In genomic region chr19:42454006-42454405, GRCm38 (mm10) we compare ENCODE assay signal across 21 mouse cellular contexts. TPM values are rescaled to one million over a fixed set of nuclear protein-coding genes. Genes with fewer than 3 reads are reported as not detected.
DNase-seq lines count a peak whose midpoint lies in the region; ATAC-seq and TF ChIP-seq lines count a peak whose summit lies in the region.
"Had no signal": no experiment of that assay in that cellular context is flagged by ENCODE, and none has a peak within 500 bp of the region (broad histone marks: within the 10 kb centered on the region; RNA-seq: fewer than 3 reads in every experiment).

No protein-coding gene starts in this region.

- no peaks in the 10 kb centered on the region for H3K36me3 ChIP-seq in kidney, adult 2 months (ENCODE audit: control insufficient read depth, insufficient read depth, low read length)
- H3K36me3 ChIP-seq in kidney, embryonic 16.5 days (ENCODE audit: insufficient read depth, low read length): no peaks in the 10 kb centered on the region
- no peaks in the 10 kb centered on the region for H3K36me3 ChIP-seq in small intestine, adult 2 months (ENCODE audit: control insufficient read depth, insufficient read depth, low read length)
- no peaks in the 10 kb centered on the region for H3K36me3 ChIP-seq in stomach, postnatal 0 days (ENCODE audit: control insufficient read depth, insufficient read depth, low read length)
- H3K36me3 ChIP-seq: embryonic facial prominence, embryonic 13.5 days; forebrain, embryonic 12.5 days; heart, embryonic 15.5 days; hindbrain, embryonic 10.5 days had no signal

- H3K4me1 ChIP-seq in kidney, adult 2 months (ENCODE audit: control insufficient read depth, insufficient read depth, low read length): peaks cover 16% of the 10 kb centered on the region
- no peaks in the 10 kb centered on the region for H3K4me1 ChIP-seq in kidney, embryonic 16.5 days (ENCODE audit: insufficient read depth, low read length)
- peaks cover 15% of the 10 kb centered on the region; the same call in 1 of the 2 replicates for H3K4me1 ChIP-seq in small intestine, adult 2 months (ENCODE audit: control insufficient read depth, insufficient read depth, insufficient read length, low read length)
- no peaks in the 10 kb centered on the region for H3K4me1 ChIP-seq in stomach, postnatal 0 days (replicated peaks; ENCODE audit: control insufficient read depth, insufficient read depth)
- H3K4me1 ChIP-seq: embryonic facial prominence, embryonic 13.5 days; heart, embryonic 15.5 days had no signal

- H3K27ac ChIP-seq in kidney, adult 2 months (ENCODE audit: insufficient read depth, low read depth, low read length): peak overlapping the region; percentile 63; the same call in 1 of the 2 replicates
- H3K27ac ChIP-seq in kidney, embryonic 16.5 days (ENCODE audit: low read length): no peak overlapping the region
- peak overlapping the region; percentile 63 for H3K27ac ChIP-seq in small intestine, adult 2 months (ENCODE audit: insufficient read depth, low read depth, low read length)
- no peak overlapping the region for H3K27ac ChIP-seq in stomach, postnatal 0 days (replicated peaks)
- H3K27ac ChIP-seq: embryonic facial prominence, embryonic 13.5 days; forebrain, embryonic 12.5 days; heart, adult 2 months; heart, embryonic 15.5 days; hindbrain, embryonic 10.5 days had no signal

- WGBS in kidney, adult 2 months: 48% methylated on average over 9 of the region's 9 CpGs
- WGBS in kidney, embryonic 16.5 days: 75% methylated on average over 9 of the region's 9 CpGs
- WGBS in small intestine, adult 2 months: 30% methylated on average over 9 of the region's 9 CpGs
- WGBS in stomach, postnatal 0 days: 77% methylated on average over 9 of the region's 9 CpGs

- no peak overlapping the region for H3K4me2 ChIP-seq in kidney, embryonic 16.5 days (replicated peaks; ENCODE audit: low read depth, low read length)
- H3K4me2 ChIP-seq in stomach, postnatal 0 days (replicated peaks; ENCODE audit: low read depth): no peak overlapping the region
- H3K4me2 ChIP-seq: embryonic facial prominence, embryonic 13.5 days; forebrain, embryonic 12.5 days; heart, embryonic 11.5 days; heart, embryonic 15.5 days had no signal

- no peaks in the 10 kb centered on the region for H3K27me3 ChIP-seq in kidney, adult 2 months (replicated peaks; ENCODE audit: control insufficient read depth, insufficient read depth, low read length)
- no peaks in the 10 kb centered on the region for H3K27me3 ChIP-seq in kidney, embryonic 16.5 days (ENCODE audit: insufficient read depth, low read length)
- H3K27me3 ChIP-seq in small intestine, adult 2 months (ENCODE audit: control insufficient read depth, insufficient read depth, low read length): no peaks in the 10 kb centered on the region
- no peaks in the 10 kb centered on the region for H3K27me3 ChIP-seq in stomach, postnatal 0 days (ENCODE audit: control insufficient read depth, insufficient read depth, low read length)

- TF ChIP-seq POLR2A in kidney, adult 2 months (IDR thresholded peaks at IDR 0.05; ENCODE audit: low read depth, low read length): no peak
- TF ChIP-seq POLR2A in small intestine, adult 2 months (IDR thresholded peaks at IDR 0.05; ENCODE audit: low read depth, low read length): no peak

- no peak for TF ChIP-seq CTCF in kidney, adult 2 months (conservative IDR thresholded peaks at IDR 0.05; ENCODE audit: insufficient read depth, insufficient read length, low read depth, low read length)
- no peak for TF ChIP-seq CTCF in small intestine, adult 2 months (IDR thresholded peaks at IDR 0.05; ENCODE audit: extremely low read depth, insufficient read length, insufficient replicate concordance, low read depth, low read length)
- TF ChIP-seq CTCF in stomach, postnatal 0 days (IDR thresholded peaks at IDR 0.05; ENCODE audit: low read depth): no peak

- no peak overlapping the region for H3K4me3 ChIP-seq in kidney, adult 2 months (ENCODE audit: insufficient read depth, low read depth, low read length)
- H3K4me3 ChIP-seq in kidney, embryonic 16.5 days (ENCODE audit: low read length): no peak overlapping the region
- H3K4me3 ChIP-seq in small intestine, adult 2 months (ENCODE audit: low read depth, low read length): no peak overlapping the region
- no peak overlapping the region for H3K4me3 ChIP-seq in stomach, postnatal 0 days (ENCODE audit: low read depth, low read length)
- H3K4me3 ChIP-seq: embryonic facial prominence, embryonic 13.5 days; forebrain, embryonic 12.5 days; heart, adult 2 months; heart, embryonic 15.5 days; hindbrain, embryonic 10.5 days had no signal

- no peak for TF ChIP-seq EP300 in stomach, postnatal 0 days (optimal IDR thresholded peaks at IDR 0.05)

- ATAC-seq in kidney, embryonic 16.5 days (ENCODE audit: low FRiP score, low TSS enrichment): no peak
- no peak for ATAC-seq in stomach, postnatal 0 days (ENCODE audit: low FRiP score, low TSS enrichment)
- ATAC-seq: forebrain, embryonic 16.5 days had no signal

- DNase-seq in kidney, adult 2 months: peak; percentile 90
- peak; percentile 75 to 77 for DNase-seq in kidney, adult 8-10 months
- DNase-seq in kidney, postnatal 10 days: peak; percentile 45
- DNase-seq in layer of hippocampus, adult 9-10 months (ENCODE audit: low spot score): no peak
- DNase-seq in stomach, postnatal 0 days (ENCODE audit: low spot score): no peak
- DNase-seq: adrenal gland, adult 2 months; adrenal gland, postnatal 25 days; cerebellum, adult 18-20 months; cerebellum, adult 9-11 months; cerebellum, postnatal 36 days; gastrocnemius, postnatal 14 days; heart, adult 2 months; heart, postnatal 14 days had no signal

- no peak overlapping the region for H3K9ac ChIP-seq in kidney, embryonic 16.5 days (replicated peaks; ENCODE audit: low read length)
- H3K9ac ChIP-seq in stomach, postnatal 0 days (ENCODE audit: low read length): no peak overlapping the region
- H3K9ac ChIP-seq: embryonic facial prominence, embryonic 13.5 days; forebrain, embryonic 12.5 days; heart, embryonic 15.5 days had no signal

- no peaks in the 10 kb centered on the region for H3K9me3 ChIP-seq in kidney, embryonic 16.5 days (ENCODE audit: low read length)
- H3K9me3 ChIP-seq in stomach, postnatal 0 days (ENCODE audit: control insufficient read depth, low read length): no peaks in the 10 kb centered on the region
- H3K9me3 ChIP-seq: embryonic facial prominence, embryonic 13.5 days; forebrain, embryonic 12.5 days; heart, embryonic 15.5 days; hindbrain, embryonic 10.5 days had no signal

RNA-seq across cellular contexts. Expression of gene Crtac1, which starts 22.4 kb away (rescaled TPM):
- 0.06 and 0.15 TPM in 2 replicates for polyA plus RNA-seq in kidney, adult 2 months (2012; rRNA removed)
- polyA plus RNA-seq in kidney, embryonic 16.5 days (2015; fragmentation: Nextera tagmentation; extraction: Ambion mirVana): 6.0 and 6.2 TPM in 2 replicates
- polyA plus RNA-seq in small intestine, adult 2 months (2012; rRNA removed): 0.39 and 0.48 TPM in 2 replicates
- 3.0 and 4.5 TPM in 2 replicates for polyA plus RNA-seq in stomach, postnatal 0 days (2015; fragmentation: Nextera tagmentation; extraction: Ambion mirVana)
- polyA plus RNA-seq: heart, adult 2 months had no signal

Comparison
In these comparisons a context has a peak if more than half of its experiments do, and no peak if none do; other contexts are left out.
1. H3K27ac ChIP-seq: peak in kidney, adult 2 months (single experiment) and small intestine, adult 2 months (single experiment); none in kidney, embryonic 16.5 days (single experiment) and stomach, postnatal 0 days (single experiment).
2. DNase-seq: peak in kidney, adult 2 months (single experiment), kidney, adult 8-10 months (2 of 2) and kidney, postnatal 10 days (single experiment); none in layer of hippocampus, adult 9-10 months (single experiment) and stomach, postnatal 0 days (single experiment).